Mouse (Mus musculus): ENCODE measurements around the gene Rpl34. TPM values are rescaled to one million over a fixed set of nuclear protein-coding genes. Genes with fewer than 3 reads are reported as not detected.

The Rpl34 gene
- total RNA-seq, 2 experiments from 2014 or later: 996 to 1,125 TPM

Other genes starting within 250 kb of the Rpl34 start
- gene Etnppl, start 113.0 kb downstream of the Rpl34 start, total RNA-seq (2021): 1 to 10 TPM in 1 of 2 experiments, under 1 TPM in 1; 0.84 to 6.4 TPM
- 100 to 1,000 TPM; 122 to 123 TPM for gene Ostc, start 21.0 kb downstream of the Rpl34 start, total RNA-seq (2021)